In genomic region chr11:101464211-101465100, GRCm38 (mm10) we compare ENCODE assay signal across 8 mouse cellular contexts. TPM values are rescaled to one million over a fixed set of nuclear protein-coding genes. Genes with fewer than 3 reads are reported as not detected.
DNase-seq lines count a peak whose midpoint lies in the region; ATAC-seq and TF ChIP-seq lines count a peak whose summit lies in the region.

Gene Rnd2, plus strand, starts transcription at chr11:101464999.

- peak within 1 kb of the TSS; percentile 41; the same call in 1 of the 2 replicates for H3K27ac ChIP-seq in spleen, adult 2 months (ENCODE audit: insufficient read depth, low read length)
- H3K27ac ChIP-seq in bone marrow, adult 2 months (ENCODE audit: control insufficient read depth, insufficient read depth, low read depth, low read length, poor library complexity), result peak within 1 kb of the TSS; percentile 58
- H3K27ac ChIP-seq in hindbrain, embryonic 10.5 days, result peak within 1 kb of the TSS; percentile 87
- peak within 1 kb of the TSS; percentile 91 for H3K27ac ChIP-seq in midbrain, embryonic 14.5 days (replicated peaks; ENCODE audit: low read depth, low read length)

- no peak for ATAC-seq in midbrain, embryonic 14.5 days (ENCODE audit: low FRiP score, low TSS enrichment)

- DNase-seq in spleen, adult 2 months (ENCODE audit: low read depth in 1 of 2, low spot score in 2 of 2), result no peak
- DNase-seq in spleen, adult 12 weeks (ENCODE audit: low spot score), result no peak
- no peak for DNase-seq in hindbrain, embryonic 10.5 days (ENCODE audit: low spot score)
- DNase-seq in left cerebral cortex, postnatal 36 days (ENCODE audit: low spot score in 2 of 2), result peak in 1 of 2 experiments; percentile 7
- DNase-seq in midbrain, embryonic 14.5 days, result no peak
- DNase-seq in cerebellum, postnatal 25 days, result no peak
- DNase-seq in adipocyte (ENCODE audit: low spot score), result no peak

- peak within 1 kb of the TSS; percentile 90 for H3K9ac ChIP-seq in midbrain, embryonic 14.5 days (replicated peaks; ENCODE audit: low read length)

- peaks cover 5% of the 10 kb centered on the region for H3K27me3 ChIP-seq in spleen, adult 2 months (ENCODE audit: control insufficient read depth, insufficient read depth, low read length)
- H3K27me3 ChIP-seq in hindbrain, embryonic 10.5 days (ENCODE audit: insufficient read depth, poor library complexity, severe bottlenecking), result peaks cover 8% of the 10 kb centered on the region
- H3K27me3 ChIP-seq in midbrain, embryonic 14.5 days (ENCODE audit: control insufficient read depth, insufficient read depth, low read length), result no peaks in the 10 kb centered on the region

- WGBS in spleen, adult 2 months, result 8% methylated on average over 12 of the region's 12 CpGs
- 3% methylated on average over 12 of the region's 12 CpGs for WGBS in bone marrow, adult 2 months
- 13% methylated on average over 12 of the region's 12 CpGs for WGBS in hindbrain, embryonic 10.5 days
- WGBS in midbrain, embryonic 14.5 days, result 17% methylated on average over 12 of the region's 12 CpGs

- intact Hi-C loops in left cerebral cortex, postnatal 36 days (cut with DNase I), result no loop called here

- TF ChIP-seq POLR2A in spleen, adult 2 months (IDR thresholded peaks at IDR 0.05; ENCODE audit: low read depth, low read length), result no peak
- TF ChIP-seq POLR2A in bone marrow, adult 2 months (IDR thresholded peaks at IDR 0.05; ENCODE audit: borderline replicate concordance, control insufficient read depth, low read depth, low read length), result no peak

- peaks cover 4% of the 10 kb centered on the region for H3K36me3 ChIP-seq in spleen, adult 2 months (ENCODE audit: control insufficient read depth, insufficient read depth, low read length)
- peaks cover 32% of the 10 kb centered on the region for H3K36me3 ChIP-seq in hindbrain, embryonic 10.5 days
- peaks cover 35% of the 10 kb centered on the region for H3K36me3 ChIP-seq in midbrain, embryonic 14.5 days (ENCODE audit: control insufficient read depth, insufficient read depth, low read length)

- peak within 1 kb of the TSS; percentile 92 for H3K4me3 ChIP-seq in spleen, adult 2 months (ENCODE audit: extremely low read depth, insufficient read depth, insufficient read length)
- peak within 1 kb of the TSS; percentile 96 for H3K4me3 ChIP-seq in bone marrow, adult 2 months (replicated peaks; ENCODE audit: control insufficient read depth, low read depth, low read length)
- H3K4me3 ChIP-seq in hindbrain, embryonic 10.5 days, result peak within 1 kb of the TSS; percentile 75
- peak within 1 kb of the TSS; percentile 98 for H3K4me3 ChIP-seq in midbrain, embryonic 14.5 days (replicated peaks; ENCODE audit: low read depth, low read length)

- H3K4me1 ChIP-seq in spleen, adult 2 months (ENCODE audit: control insufficient read depth, insufficient read depth, insufficient read length), result peaks cover 12% of the 10 kb centered on the region
- peaks cover 4% of the 10 kb centered on the region for H3K4me1 ChIP-seq in bone marrow, adult 2 months (ENCODE audit: control insufficient read depth, insufficient read depth, low read length)
- H3K4me1 ChIP-seq in hindbrain, embryonic 10.5 days (replicated peaks), result peaks cover 87% of the 10 kb centered on the region
- H3K4me1 ChIP-seq in midbrain, embryonic 14.5 days (ENCODE audit: control insufficient read depth, insufficient read depth, low read length), result peaks cover 45% of the 10 kb centered on the region

- peak within 1 kb of the TSS; percentile 76 for H3K4me2 ChIP-seq in midbrain, embryonic 14.5 days (ENCODE audit: low read length)

- no peak for TF ChIP-seq CTCF in spleen, adult 2 months (IDR thresholded peaks at IDR 0.05; ENCODE audit: extremely low read depth, insufficient read depth, insufficient read length, insufficient replicate concordance)
- no peak for TF ChIP-seq CTCF in bone marrow, adult 2 months (IDR thresholded peaks at IDR 0.05; ENCODE audit: control insufficient read depth, insufficient read depth, low read length)

- H3K9me3 ChIP-seq in hindbrain, embryonic 10.5 days, result no peaks in the 10 kb centered on the region
- no peaks in the 10 kb centered on the region for H3K9me3 ChIP-seq in midbrain, embryonic 14.5 days (ENCODE audit: control insufficient read depth, low read length)

RNA-seq across cellular contexts. Expression of gene Rnd2, which starts in this region (rescaled TPM):
- polyA plus RNA-seq in spleen, adult 2 months (2012; rRNA removed), result 2.4 and 3.2 TPM in 2 replicates
- 1.0 and 1.7 TPM in 2 replicates for polyA plus RNA-seq in bone marrow, adult 2 months (2011; ENCODE audit: insufficient read depth, insufficient read length, low replicate concordance, missing spikeins)
- polyA plus RNA-seq in hindbrain, embryonic 10.5 days (2016; fragmentation: Nextera tagmentation; extraction: Ambion mirVana), result 97.9 and 208 TPM in 2 replicates
- 100 to 1,000 TPM; 139 to 164 TPM for total RNA-seq in left cerebral cortex, postnatal 36 days (2021)
- 58.6 and 72.6 TPM in 2 replicates for polyA plus RNA-seq in midbrain, embryonic 14.5 days (2014; fragmentation: Nextera tagmentation; extraction: Ambion mirVana)

Comparison
In these comparisons a context has a peak if more than half of its experiments do, and no peak if none do; other contexts are left out.
1. RNA of gene Rnd2 (polyA plus RNA-seq): 97.9 to 208 TPM in hindbrain, embryonic 10.5 days and 58.6 to 72.6 TPM in midbrain, embryonic 14.5 days; 2.4 to 3.2 TPM in spleen, adult 2 months and 1.0 to 1.7 TPM in bone marrow, adult 2 months; every median in the first group is over 10 times any median in the second.
2. H3K27ac ChIP-seq: peak in every context shown above with its lines; median percentile 91 in midbrain, embryonic 14.5 days; 87 in hindbrain, embryonic 10.5 days; 58 in bone marrow, adult 2 months; 41 in spleen, adult 2 months.
3. Peak in every context shown above with its lines, with median percentiles within 50 percentile points of each other: H3K4me3 ChIP-seq.